Mouse (Mus musculus) CH12.LX (cell line): ENCODE measurements around the gene Rasal1.

Source experiments
- POLR2A ChIP-seq: IDR thresholded peaks from 2 replicates; pipeline ENCODE4 v1.6.1; 2011; ENCODE audit warnings: low read depth, mild to moderate bottlenecking, improper control_type of control experiment, low read length
- RCOR1 ChIP-seq: conservative IDR thresholded peaks from 2 replicates; pipeline ENCODE4 v1.6.1; 2012; ENCODE audit warnings: low read depth, mild to moderate bottlenecking, inconsistent platforms, low read length, improper control_type of control experiment
- ZNF384 ChIP-seq: IDR thresholded peaks from 2 replicates; pipeline ENCODE4 v1.6.1; 2012; ENCODE audit warnings: low read depth, low read length, improper control_type of control experiment, inconsistent platforms

- TF ChIP-seq ZNF384 (no peak), RCOR1 (no peak), POLR2A (no peak)
Observed at GRCm38 (mm10) chr5:120673626-120674025, 25.0 kb downstream of the Rasal1 start.
